Mouse (Mus musculus) heart, embryonic 16.5 days (tissue): Measurements from ENCODE around the gene Gm17334. TPM values are rescaled to one million over a fixed set of nuclear protein-coding genes. Genes with fewer than 3 reads are reported as not detected.

Experiments
- ATAC-seq: fragments of 200-750 bp; cut with Nextera tagmentation; replicated peaks from 2 replicates; pipeline ENCODE4 v1.8.0; 2017; ENCODE audit warnings: moderate number of reproducible peaks; ENCODE audit not compliant: insufficient read depth, low FRiP score; ENCODE audit errors: extremely low read depth
- H3K27ac ChIP-seq: fragments of 300-500 bp; sonication (generic); 2 replicates; pipeline ENCODE4 v1.5.1; 2014; ENCODE audit warnings: mild to moderate bottlenecking, low read length, control low read depth, moderate library complexity
- H3K27me3 ChIP-seq: fragments of 300-500 bp; sonication (generic); 2 replicates; pipeline ENCODE4 v1.6.1; 2014; ENCODE audit warnings: low read length, mixed read lengths; ENCODE audit not compliant: control insufficient read depth, insufficient read depth
- H3K36me3 ChIP-seq: fragments of 300-500 bp; sonication (generic); 2 replicates; pipeline ENCODE4 v1.6.1; 2014; ENCODE audit not compliant: control insufficient read depth, insufficient read depth
- H3K4me1 ChIP-seq: fragments of 300-500 bp; sonication (generic); 2 replicates; pipeline ENCODE4 v1.6.1; 2014; ENCODE audit warnings: low read length, mixed read lengths; ENCODE audit not compliant: control insufficient read depth, insufficient read depth
- H3K4me2 ChIP-seq: fragments of 300-500 bp; sonication (generic); 2 replicates; pipeline ENCODE4 v1.6.1; 2014; ENCODE audit warnings: low read depth, mild to moderate bottlenecking, control low read depth, low read length
- H3K4me3 ChIP-seq: fragments of 300-500 bp; sonication (generic); 2 replicates; pipeline ENCODE4 v1.5.1; 2014; ENCODE audit warnings: mild to moderate bottlenecking, control low read depth, low read length
- H3K9ac ChIP-seq: fragments of 300-500 bp; sonication (generic); 2 replicates; pipeline ENCODE4 v1.6.1; 2014; ENCODE audit warnings: low read length, control low read depth
- H3K9me3 ChIP-seq: fragments of 300-500 bp; sonication (generic); replicated peaks from 2 replicates; pipeline ENCODE4 v1.6.1; 2016; ENCODE audit warnings: low read length; ENCODE audit not compliant: control insufficient read depth
- WGBS: fragments of 180-500 bp; shearing (Covaris S2); extraction: QIAGEN DNeasy Blood & Tissue Kit; methylation state at CpG from one replicate; pipeline ENCODE4 v1.1.7; 2014; 5-methylcytosine and 5-hydroxymethylcytosine counted together
- polyA plus RNA-seq: library from polyadenylated mRNA; unstranded; fragments of >200 nt; fragmentation: Nextera tagmentation; extraction: Ambion mirVana; gene quantifications from 2 replicates; pipeline ENCODE4 v1.2.1, GENCODE M21; 2015

Gene Gm17334
- 0.16 and 0.53 TPM in 2 replicates for polyA plus RNA-seq

GRCm38 (mm10) chr11:53773087-53773486, at the start of gene Gm17334:
Gene Gm17334 (minus strand): TSS chr11:53773187.
- H3K36me3 ChIP-seq, result peaks cover 28% of the 10 kb centered on the region
- H3K4me3 ChIP-seq, result no peak within 1 kb of the TSS
- peak within 1 kb of the TSS; percentile 65; the same call in 1 of the 2 replicates for H3K4me2 ChIP-seq
- H3K9ac ChIP-seq, result no peak within 1 kb of the TSS
- no peaks in the 10 kb centered on the region for H3K27me3 ChIP-seq
- no peak for ATAC-seq
- H3K4me1 ChIP-seq, result peaks cover 14% of the 10 kb centered on the region
- no peak within 1 kb of the TSS for H3K27ac ChIP-seq
- 72% methylated on average over 5 of the region's 5 CpGs for WGBS
- H3K9me3 ChIP-seq, result no peaks in the 10 kb centered on the region

GRCm38 (mm10) chr11:53821945-53822338, 49.0 kb upstream of the Gm17334 start:
- no peaks in the 10 kb centered on the region for H3K9me3 ChIP-seq
- peaks cover 3% of the 10 kb centered on the region; the same call in 1 of the 2 replicates for H3K4me1 ChIP-seq
- no peak overlapping the region for H3K4me2 ChIP-seq
- ATAC-seq, result no peak
- 90% methylated on average over 3 of the region's 3 CpGs for WGBS
- H3K4me3 ChIP-seq, result no peak overlapping the region
- no peak overlapping the region for H3K9ac ChIP-seq
- no peak overlapping the region for H3K27ac ChIP-seq
- no peaks in the 10 kb centered on the region for H3K27me3 ChIP-seq
- H3K36me3 ChIP-seq, result no peaks in the 10 kb centered on the region

- Histone ChIP-seq H3K9ac (no peak overlapping the region), H3K4me1 (peaks cover 3% of the 10 kb centered on the region; the same call in 1 of the 2 replicates), H3K4me2 (no peak overlapping the region), H3K9me3 (no peaks in the 10 kb centered on the region), H3K27me3 (no peaks in the 10 kb centered on the region), H3K27ac (no peak overlapping the region), H3K4me3 (no peak overlapping the region), H3K36me3 (no peaks in the 10 kb centered on the region)
- ATAC-seq, result no peak; the same call in 1 of the 2 replicates
- WGBS, result 80% methylated on average over 11 of the region's 11 CpGs
These were observed 48.4 kb upstream of the Gm17334 start for GRCm38 (mm10) chr11:53821230-53821944.

GRCm38 (mm10) chr11:53820516-53821170, 47.7 kb upstream of the Gm17334 start:
- no peak overlapping the region for H3K9ac ChIP-seq
- H3K27me3 ChIP-seq, result no peaks in the 10 kb centered on the region
- no peak for ATAC-seq
- H3K9me3 ChIP-seq, result no peaks in the 10 kb centered on the region
- H3K4me2 ChIP-seq, result no peak overlapping the region
- WGBS, result 78% methylated on average over 13 of the region's 13 CpGs
- no peaks in the 10 kb centered on the region for H3K36me3 ChIP-seq
- no peaks in the 10 kb centered on the region for H3K4me1 ChIP-seq
- H3K27ac ChIP-seq, result no peak overlapping the region
- no peak overlapping the region for H3K4me3 ChIP-seq

- no peak overlapping the region for H3K4me2 ChIP-seq
- H3K9ac ChIP-seq, result no peak overlapping the region
- no peaks in the 10 kb centered on the region for H3K36me3 ChIP-seq
- no peaks in the 10 kb centered on the region for H3K9me3 ChIP-seq
- WGBS, result 85% methylated on average over 6 of the region's 6 CpGs
- no peaks in the 10 kb centered on the region for H3K27me3 ChIP-seq
- no peak overlapping the region for H3K27ac ChIP-seq
- no peak for ATAC-seq
- no peaks in the 10 kb centered on the region for H3K4me1 ChIP-seq
- no peak overlapping the region for H3K4me3 ChIP-seq
These were observed 46.5 kb upstream of the Gm17334 start for GRCm38 (mm10) chr11:53819511-53819910.

- H3K9ac ChIP-seq, result no peak overlapping the region
- H3K4me2 ChIP-seq, result no peak overlapping the region
- no peaks in the 10 kb centered on the region for H3K27me3 ChIP-seq
- H3K27ac ChIP-seq, result no peak overlapping the region
- H3K4me1 ChIP-seq, result no peaks in the 10 kb centered on the region
- H3K36me3 ChIP-seq, result no peaks in the 10 kb centered on the region
- no peak for ATAC-seq
- no peak overlapping the region for H3K4me3 ChIP-seq
- no peaks in the 10 kb centered on the region for H3K9me3 ChIP-seq
- WGBS, result 59% methylated on average over 6 of the region's 6 CpGs
These were observed 45.8 kb upstream of the Gm17334 start for GRCm38 (mm10) chr11:53818794-53819193.

GRCm38 (mm10) chr11:53816841-53817375, 43.9 kb upstream of the Gm17334 start:
- H3K4me1 ChIP-seq, result no peaks in the 10 kb centered on the region
- no peak overlapping the region for H3K4me2 ChIP-seq
- no peaks in the 10 kb centered on the region for H3K9me3 ChIP-seq
- no peaks in the 10 kb centered on the region for H3K27me3 ChIP-seq
- no peak overlapping the region for H3K9ac ChIP-seq
- 76% methylated on average over 5 of the region's 5 CpGs for WGBS
- H3K36me3 ChIP-seq, result no peaks in the 10 kb centered on the region
- H3K27ac ChIP-seq, result no peak overlapping the region
- ATAC-seq, result no peak
- no peak overlapping the region for H3K4me3 ChIP-seq

- Histone ChIP-seq H3K9me3 (no peaks in the 10 kb centered on the region), H3K27me3 (no peaks in the 10 kb centered on the region), H3K4me3 (no peak overlapping the region), H3K4me1 (no peaks in the 10 kb centered on the region), H3K27ac (no peak overlapping the region), H3K9ac (no peak overlapping the region), H3K4me2 (no peak overlapping the region), H3K36me3 (no peaks in the 10 kb centered on the region)
- no peak for ATAC-seq
- 41% methylated on average over 3 of the region's 3 CpGs for whole genome bisulfite sequencing
These were observed 41.8 kb upstream of the Gm17334 start for GRCm38 (mm10) chr11:53814810-53815209.
